Mouse (Mus musculus) heart, postnatal 0 days (tissue): ENCODE results near the gene Nkx3-2.

ENCODE experiments used
- CTCF ChIP-seq: IDR thresholded peaks from 2 replicates; pipeline ENCODE4 v1.5.1; 2016; ENCODE audit warnings: antibody characterized with exemption, control low read depth, low read depth
- EP300 ChIP-seq: IDR thresholded peaks from 2 replicates; pipeline ENCODE4 v1.6.1; 2016; ENCODE audit warnings: antibody characterized with exemption, low read depth

DNA sequence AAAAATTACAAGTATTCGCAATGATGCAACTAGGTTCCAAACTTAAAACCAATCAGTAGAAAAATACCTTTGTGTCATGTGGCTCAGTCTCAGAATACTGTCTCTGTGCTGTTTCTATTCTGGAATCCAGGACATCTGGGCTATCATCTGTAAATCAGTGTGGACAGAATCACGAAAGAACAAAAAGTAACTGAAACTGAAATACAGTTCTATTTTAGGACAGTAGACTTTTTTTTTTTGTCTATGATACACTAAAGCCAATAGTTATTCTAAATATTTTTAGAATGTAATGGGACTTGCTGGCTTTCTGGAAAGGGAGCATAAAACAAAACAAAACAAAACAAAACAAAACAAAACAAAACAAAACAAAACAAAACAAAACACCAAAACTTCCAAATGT, 40.8 kb upstream of the Nkx3-2 start:
- TF ChIP-seq CTCF, result no peak
- TF ChIP-seq EP300, result no peak
